Mouse (Mus musculus) inflammation-experienced regulatory T-cells, adult 6 months (primary cell): Measurements from ENCODE around the gene Reps1. TPM values are rescaled to one million over a fixed set of nuclear protein-coding genes. Genes with fewer than 3 reads are reported as not detected.
A peak's percentile ranks its signal among the peaks of the same experiment; 100 is the strongest.

Experiments used
- ATAC-seq: one replicate; pipeline ENCODE4 v1.8.0; 2017
- polyA plus RNA-seq, 3 experiments: library from polyadenylated mRNA; unstranded; fragments of 100-300 nt; shearing (Covaris generic); gene quantifications; one replicate each; pipeline ENCODE4 v1.2.1; 2017

Reps1 gene
- polyA plus RNA-seq, 3 experiments from 2014 or later: 23.5 to 57.7 (median 36.7) TPM

GRCm38 (mm10) chr10:18141389-18141788, 85.7 kb downstream of the Reps1 start:
- no peak for ATAC-seq

GRCm38 (mm10) chr10:18142231-18142630, 86.6 kb downstream of the Reps1 start:
- peak; percentile 98 for ATAC-seq

GRCm38 (mm10) chr10:18147224-18147623, 91.6 kb downstream of the Reps1 start:
- no peak for ATAC-seq

GRCm38 (mm10) chr10:18162435-18162971, 106.8 kb downstream of the Reps1 start:
- ATAC-seq: no peak

Other genes with a start within 250 kb of the Reps1 start
- 10 to 100 TPM; 20.6 to 36.9 (median 27.7) TPM for gene Heca, start 107.8 kb upstream of the Reps1 start, polyA plus RNA-seq
- 100 to 1,000 TPM; 410 to 733 (median 423) TPM for gene Abracl, start 32.6 kb upstream of the Reps1 start, polyA plus RNA-seq
- 1 to 10 TPM in 1 of 3 experiments, under 1 TPM in 2; 0.29 to 1.5 (median 0.62) TPM for gene Ect2l, start 155.0 kb downstream of the Reps1 start, polyA plus RNA-seq
- 10 to 100 TPM; 19.0 to 44.6 (median 40.6) TPM for gene Ccdc28a, start 179.1 kb downstream of the Reps1 start, polyA plus RNA-seq